Mouse (Mus musculus) small intestine, adult 2 months (tissue): Measurements from ENCODE around the gene Slc29a3.

ENCODE experiments used
- CTCF ChIP-seq: fragments of 200-500 bp; IDR thresholded peaks from 2 replicates; pipeline ENCODE4 v1.5.1; 2012; ENCODE audit warnings: low read depth, mild to moderate bottlenecking, control low read depth, inconsistent platforms, low read length, moderate library complexity, mixed read lengths; ENCODE audit not compliant: insufficient replicate concordance, insufficient read length; ENCODE audit errors: extremely low read depth
- POLR2A ChIP-seq: fragments of 200-500 bp; IDR thresholded peaks from 2 replicates; pipeline ENCODE4 v1.6.1; 2012; ENCODE audit warnings: low read depth, mild to moderate bottlenecking, control low read depth, inconsistent platforms, low read length, moderate library complexity

- TF ChIP-seq CTCF = no peak
- TF ChIP-seq POLR2A = no peak
Observed at GRCm38 (mm10) chr10:60796028-60796427, 43.4 kb upstream of the Slc29a3 start.
